Mouse (Mus musculus) adrenal gland, adult 18-20 months (tissue): ENCODE measurements around the gene Spata7. TPM values are rescaled to one million over a fixed set of nuclear protein-coding genes. Genes with fewer than 3 reads are reported as not detected.
A peak's percentile ranks its signal among the peaks of the same experiment; 100 is the strongest.
"Not testable (repeated sequence)": the region's sequence is repeated elsewhere in the genome, so short reads cannot be mapped to it uniquely, and the experiment has no call there.

ENCODE experiments used
- DNase-seq, 2 experiments: peaks; one replicate each; pipeline ENCODE4 v3.0.0; 2021 to 2022; ENCODE audit warnings: low spot score in 2 of 2
- long read RNA-seq, 2 experiments: library from polyadenylated mRNA; stranded (forward); transcript quantifications; one replicate each; pipeline ENCODE4 v2.0.0; 2021
- total RNA-seq, 2 experiments: library from RNA; stranded (reverse); gene quantifications; 1 replicate in 1 of 2; 2 replicates in 1 of 2; pipeline ENCODE4 v1.2.3; 2021

The Spata7 gene
- total RNA-seq: 1 to 10 TPM; 7.6 to 7.8 TPM
- long read RNA-seq, experiment 1, partial matches to known transcripts: 0 of 3 reads
- long read RNA-seq, experiment 1, other reads (novel, unspliced or antisense): 1 of 3 reads
- long read RNA-seq, experiment 2, partial matches to known transcripts: 2 of 8 reads
- long read RNA-seq, experiment 2, other reads (novel, unspliced or antisense): 1 of 8 reads

DNA sequence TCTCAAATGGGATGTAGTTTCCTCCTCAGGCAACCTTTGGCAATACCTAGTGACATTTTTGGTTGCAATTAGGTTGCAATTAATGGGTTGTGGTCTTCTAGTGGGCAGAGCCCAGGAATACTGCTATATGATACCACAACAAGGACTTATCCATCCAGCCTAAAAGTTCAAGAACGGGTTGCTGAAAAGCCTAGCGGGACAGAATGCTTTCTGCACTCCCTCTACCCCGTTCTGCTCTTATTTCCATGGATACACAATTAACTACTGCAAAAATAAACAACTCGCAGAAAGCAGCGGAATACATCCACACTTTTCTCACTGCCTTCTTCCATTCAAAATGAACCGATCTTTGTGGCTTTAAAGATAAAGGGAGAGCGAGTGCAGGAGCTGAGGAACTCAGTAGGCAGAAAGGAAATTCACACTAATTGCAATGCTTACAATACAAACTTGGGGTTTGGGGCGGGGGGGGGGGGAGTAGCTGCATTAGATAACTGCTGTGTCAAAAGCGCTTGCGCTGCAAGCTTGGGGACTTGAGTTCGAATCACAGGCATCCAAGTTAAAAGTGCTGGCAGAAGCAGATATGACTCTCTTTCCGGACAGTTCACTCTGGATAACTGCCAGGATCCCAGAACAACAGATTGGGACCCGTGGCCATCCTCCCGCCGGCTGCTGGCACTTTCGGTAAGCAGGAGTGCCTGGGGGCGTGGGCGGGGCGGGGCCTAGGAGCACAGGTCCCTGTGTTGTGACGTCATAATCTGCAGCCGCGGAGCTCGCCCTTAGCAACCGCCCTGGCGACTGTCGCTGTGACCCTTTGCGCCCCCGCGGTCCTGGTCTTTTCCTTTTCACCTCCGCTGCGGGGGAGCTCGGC lies at the start of gene Spata7:
TSS of gene Spata7 (plus strand) at position 766 of the 868 bp plus-strand sequence.
- peak; percentile 68 to 75 for DNase-seq

DNA sequence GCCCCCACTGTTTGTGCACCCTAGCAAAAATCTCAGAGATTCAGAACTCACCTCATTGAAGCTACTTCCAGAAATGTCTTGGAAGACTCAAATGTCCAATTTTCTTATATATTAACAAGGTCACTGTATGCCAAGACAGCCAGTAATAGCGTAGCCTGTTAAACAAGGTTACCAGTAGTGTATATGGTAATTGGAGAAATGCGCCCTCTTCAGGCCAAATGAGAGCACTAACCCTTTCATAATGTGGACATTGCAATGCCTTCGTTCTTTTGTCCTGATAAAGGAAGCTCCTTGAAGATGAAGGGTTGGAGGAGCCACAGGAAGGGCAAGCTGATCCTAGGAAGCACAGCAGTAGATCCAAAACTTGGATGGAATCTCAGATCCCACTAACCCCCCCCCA lies 42.7 kb upstream of the Spata7 start:
- DNase-seq: no peak

DNA sequence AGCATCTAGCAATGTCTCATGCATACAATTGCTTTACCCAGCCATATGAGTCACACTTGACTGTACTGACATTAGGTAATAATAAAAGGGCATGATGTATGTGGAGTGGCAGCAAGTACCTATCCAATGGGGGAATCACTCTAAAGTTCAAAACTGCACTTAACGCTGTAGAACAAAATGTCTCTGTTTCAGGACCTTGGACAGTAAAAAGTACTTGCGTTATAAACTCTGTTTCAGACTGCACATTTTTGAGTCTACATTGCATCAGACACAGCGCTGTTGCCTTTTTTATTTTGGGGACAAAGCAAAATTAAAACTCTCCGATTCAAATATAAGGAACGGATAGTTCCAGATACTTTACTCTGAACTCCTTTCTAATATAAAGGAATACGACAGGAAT lies 39.4 kb upstream of the Spata7 start:
- DNase-seq: no peak

DNA sequence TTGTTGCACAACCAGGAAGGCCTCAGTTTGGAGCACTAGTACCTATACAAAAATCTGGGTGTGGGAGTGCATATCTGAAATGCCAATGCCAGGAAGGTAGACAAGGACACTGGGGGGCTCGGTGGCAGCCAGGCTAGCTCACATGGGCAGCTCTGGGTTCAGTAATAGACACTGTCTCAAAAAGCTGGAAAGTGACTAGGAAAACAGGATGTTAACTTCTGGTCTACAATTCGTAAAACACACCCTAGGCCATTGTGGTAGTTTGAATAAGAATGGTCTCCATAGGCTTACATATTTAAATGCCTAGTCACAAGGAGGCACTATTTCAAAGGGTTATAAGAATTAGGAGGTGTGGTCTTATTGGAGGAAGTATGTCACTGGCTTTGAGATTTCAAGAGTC lies 36.9 kb upstream of the Spata7 start:
- no peak for DNase-seq

DNA sequence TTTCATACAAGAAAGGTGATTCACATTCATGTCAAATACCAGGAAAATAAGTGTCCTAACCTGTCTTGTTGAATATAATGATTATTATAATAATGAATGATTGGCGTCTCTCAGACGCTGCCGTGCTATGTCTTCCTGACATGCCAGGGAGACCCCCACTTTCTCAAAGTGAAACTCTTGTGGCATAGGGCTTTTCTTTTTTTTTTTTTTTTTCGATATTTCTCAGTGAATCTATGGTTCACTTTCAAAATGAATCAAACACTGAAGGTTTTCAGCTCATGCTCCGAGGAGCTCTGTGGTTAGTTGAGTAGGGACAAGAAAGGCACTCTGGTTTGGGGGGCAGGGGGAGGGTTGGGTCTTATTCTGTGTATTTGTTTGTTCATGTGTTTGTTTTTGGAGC lies 27.1 kb upstream of the Spata7 start:
- DNase-seq: no peak

DNA sequence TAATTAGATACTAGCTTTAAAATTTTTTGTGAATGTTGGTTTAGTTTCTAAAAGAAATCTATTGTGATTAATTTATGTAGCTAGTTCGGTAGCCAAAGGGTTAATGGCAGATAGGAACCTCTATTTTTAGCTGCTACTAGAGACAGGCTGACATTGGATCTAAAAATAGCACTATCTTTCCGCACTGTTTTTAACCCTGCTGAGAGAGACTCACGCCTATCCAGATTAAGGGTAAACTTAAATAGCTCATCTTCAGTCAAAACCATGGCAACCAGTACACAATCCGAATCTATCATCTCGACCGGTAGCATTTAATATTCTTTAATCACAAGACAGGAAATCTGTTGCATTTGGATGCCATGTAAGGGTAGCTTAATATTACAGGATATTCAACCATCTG lies 25.8 kb upstream of the Spata7 start:
- DNase-seq: no peak

DNA sequence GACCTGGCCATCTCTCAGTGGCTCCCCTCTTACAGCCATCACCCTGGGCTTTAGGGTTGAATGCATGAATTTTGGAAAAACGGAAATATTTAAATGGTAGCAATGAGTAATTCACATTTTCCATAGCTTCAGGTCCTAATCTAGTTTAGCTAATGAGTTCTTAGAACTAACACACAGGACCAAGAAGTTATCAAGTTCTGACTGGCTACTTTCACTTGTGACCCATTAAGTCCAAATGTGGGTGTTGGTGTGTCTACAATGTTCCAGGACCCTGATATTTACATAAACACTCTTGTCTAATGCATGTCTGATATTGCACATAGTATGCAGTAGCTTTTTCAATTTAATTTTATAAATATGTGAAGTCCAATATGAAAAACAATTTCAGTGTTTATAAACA lies 22.7 kb upstream of the Spata7 start:
- DNase-seq: no peak

DNA sequence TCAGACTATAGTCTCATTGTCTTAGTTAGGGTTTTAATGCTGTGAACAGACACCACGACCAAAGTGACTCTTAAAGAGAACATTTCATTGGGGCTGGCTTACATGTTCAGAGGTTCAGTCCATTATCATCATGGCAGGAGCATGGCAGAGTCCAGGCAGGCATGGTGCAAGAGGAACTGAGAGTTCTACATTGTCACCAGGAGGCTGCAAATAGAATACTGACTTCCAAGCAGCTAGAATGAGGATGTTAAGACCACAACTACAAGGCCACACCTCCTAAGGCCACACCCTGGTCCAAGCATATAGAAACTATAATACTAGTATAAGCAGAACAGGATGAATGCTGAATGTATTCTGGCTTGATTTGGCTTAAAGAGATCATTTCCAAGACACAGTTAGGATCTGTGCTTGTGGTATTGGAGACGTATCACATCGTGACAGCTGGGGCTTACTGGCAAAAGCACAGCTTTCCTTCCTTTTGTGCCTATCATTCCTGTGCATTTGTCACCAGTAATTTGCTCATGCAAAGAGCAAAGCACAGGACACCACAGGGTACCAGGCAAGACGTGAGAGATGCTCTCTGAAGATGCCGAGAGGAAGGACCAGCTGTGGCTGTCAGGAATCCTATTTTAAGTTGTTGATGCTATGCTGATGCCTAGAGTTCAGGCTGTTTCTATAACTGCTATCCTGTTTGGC lies 21.2 kb upstream of the Spata7 start:
- DNase-seq: no peak

DNA sequence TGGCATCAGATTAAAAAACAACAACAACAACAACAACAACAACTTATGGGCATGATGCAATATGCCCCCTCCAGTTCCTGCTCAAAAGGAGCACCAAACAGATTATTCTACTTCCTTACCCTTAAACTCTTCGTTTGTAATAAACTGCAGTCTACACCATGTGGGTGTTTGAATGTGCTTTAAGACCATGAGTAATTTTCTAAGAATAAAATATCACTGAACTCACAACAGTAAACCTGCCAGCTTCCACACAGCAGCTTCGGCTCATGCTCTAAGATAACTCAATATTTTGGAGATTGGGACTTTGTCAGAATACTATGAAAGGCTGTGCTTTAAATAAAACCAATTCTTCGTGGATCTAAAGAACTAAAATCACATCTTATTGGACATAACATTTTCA lies 17.6 kb upstream of the Spata7 start:
- no peak for DNase-seq

DNA sequence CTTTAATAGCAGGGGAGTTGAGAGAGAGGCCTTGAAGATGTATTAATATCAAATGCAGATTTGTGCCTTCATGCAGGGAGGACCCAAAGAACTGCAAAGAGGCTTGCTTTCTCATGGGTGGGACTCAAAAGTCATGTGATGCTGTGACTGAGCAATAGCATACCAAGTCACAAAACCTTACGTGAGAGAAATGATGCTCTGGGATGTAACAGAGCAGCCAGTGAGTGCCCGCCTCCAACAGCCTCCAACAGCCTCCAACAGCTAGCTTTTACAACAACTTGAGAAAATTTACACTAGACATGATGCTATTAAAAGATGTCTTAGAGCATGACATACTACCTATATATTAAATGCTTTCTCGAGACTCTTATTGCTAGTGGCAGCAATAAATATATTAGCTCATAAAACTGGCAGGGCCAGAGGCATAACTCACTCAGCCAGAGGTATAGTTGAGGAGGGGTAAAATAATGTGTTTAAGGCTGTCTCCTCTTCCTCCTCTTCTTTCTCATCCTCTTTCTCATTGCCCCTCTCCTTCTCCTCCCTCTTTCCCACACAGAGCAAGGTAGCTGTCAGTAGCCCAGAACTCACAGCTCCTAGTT lies 12.9 kb upstream of the Spata7 start:
- DNase-seq: no peak

DNA sequence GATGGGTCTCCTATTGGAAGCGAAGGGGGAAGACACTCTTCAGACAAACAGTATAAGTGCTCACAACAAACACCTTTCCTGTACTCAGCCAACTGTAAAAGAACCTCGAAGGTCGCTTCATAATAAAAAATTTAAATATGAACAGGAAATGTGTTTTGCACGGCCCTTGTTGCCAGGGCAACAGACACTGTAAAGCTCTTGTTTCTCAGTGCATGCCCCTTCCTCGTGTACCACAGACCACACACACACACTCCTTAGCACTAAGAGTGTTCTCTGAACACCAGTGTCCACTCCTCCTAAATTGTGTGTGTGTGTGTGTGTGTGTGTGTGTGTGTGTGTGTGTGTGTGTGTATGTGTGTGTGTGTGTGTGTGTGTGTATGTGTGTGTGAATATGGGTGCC lies 12.2 kb upstream of the Spata7 start:
- DNase-seq: no peak

DNA sequence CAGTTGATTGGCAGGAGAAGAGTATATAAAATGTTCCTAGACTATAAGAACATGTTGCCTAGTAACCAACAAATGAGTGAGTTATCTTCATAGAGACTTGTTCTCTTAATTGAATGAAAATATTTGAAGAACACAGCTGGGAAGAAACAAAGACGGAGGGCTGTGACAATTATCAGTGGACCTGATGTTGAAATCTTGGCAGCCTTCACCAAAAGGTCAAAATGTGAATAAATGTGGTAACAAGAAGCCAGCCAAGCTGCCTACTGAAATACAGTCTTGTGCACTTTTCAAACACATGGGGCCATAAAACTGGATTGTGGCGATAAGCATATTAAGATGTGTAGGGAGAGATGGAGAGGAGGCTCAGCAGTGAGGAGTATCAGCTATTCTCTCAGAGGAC lies 8.5 kb upstream of the Spata7 start:
- no peak for DNase-seq

DNA sequence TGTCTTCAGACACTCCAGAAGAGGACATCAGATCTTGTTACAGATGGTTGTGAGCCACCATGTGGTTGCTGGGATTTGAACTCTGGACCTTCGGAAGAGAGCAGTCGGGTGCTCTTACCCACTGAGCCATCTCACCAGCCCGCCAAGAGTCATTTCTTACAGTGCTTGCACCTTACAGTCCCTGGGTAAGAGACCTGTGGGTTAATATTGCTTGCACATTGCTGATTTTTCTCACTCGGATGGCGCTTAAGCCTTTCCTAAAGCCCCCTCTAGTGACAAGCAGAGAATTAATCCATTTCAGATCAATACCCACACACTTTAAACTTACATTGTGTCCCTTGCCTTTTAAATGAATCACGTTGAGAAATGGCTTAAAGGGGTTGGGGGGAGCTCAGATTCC lies 7.0 kb upstream of the Spata7 start:
- not testable (repeated sequence) for DNase-seq

DNA sequence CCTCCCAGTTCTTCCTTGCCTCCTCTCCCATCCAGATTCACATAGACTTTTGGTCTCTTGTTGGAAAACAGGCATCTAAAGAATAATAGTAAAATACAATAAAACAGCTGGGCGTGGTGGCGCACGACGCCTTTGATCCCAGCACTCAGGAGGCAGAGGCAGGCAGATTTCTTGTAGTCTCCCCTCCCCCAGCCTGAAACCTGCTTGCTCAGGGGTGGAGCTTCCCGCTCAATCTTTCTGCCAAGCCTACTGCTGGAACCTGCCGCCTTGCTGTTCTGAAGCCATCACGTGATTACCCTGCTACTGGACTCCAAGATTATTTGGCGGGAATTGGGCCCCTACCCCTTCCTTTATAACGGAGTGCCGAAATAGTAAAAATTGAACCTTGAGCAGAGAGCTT lies 4.7 kb upstream of the Spata7 start:
- DNase-seq: not testable (repeated sequence)

DNA sequence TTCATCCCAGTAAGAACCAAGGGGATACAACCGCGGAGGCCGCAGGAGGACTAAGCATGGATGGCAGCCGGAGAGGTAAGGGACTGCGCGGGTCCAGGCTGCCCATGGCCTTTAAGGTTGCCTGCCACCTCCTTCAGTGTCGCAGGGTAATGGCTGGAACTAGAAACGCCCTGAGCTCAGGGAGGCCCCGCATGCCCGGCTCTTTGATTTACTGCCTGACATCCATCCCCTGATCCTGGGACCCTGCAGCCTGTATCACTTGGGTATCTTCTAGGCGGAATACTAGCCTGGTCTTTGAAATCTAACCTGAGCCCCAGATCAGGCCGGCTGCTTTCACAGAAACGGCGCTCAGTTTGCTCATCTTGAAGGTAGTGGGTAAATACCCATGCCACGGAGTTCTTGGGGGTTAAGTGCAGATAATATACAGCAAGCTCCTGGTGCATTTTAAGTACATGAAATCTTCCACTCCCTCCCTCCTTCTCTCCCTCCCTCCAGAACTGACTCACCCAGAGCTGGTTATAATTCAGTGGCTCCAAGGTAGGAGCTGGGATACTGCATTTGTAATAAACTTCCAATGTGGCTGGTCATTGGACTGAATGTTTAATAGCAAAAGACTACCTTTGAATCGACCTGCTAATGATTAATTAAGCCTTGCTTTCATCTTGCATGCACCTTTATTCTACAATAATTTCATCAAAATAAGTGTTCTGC lies 458 bp downstream of the Spata7 start:
- no peak for DNase-seq

DNA sequence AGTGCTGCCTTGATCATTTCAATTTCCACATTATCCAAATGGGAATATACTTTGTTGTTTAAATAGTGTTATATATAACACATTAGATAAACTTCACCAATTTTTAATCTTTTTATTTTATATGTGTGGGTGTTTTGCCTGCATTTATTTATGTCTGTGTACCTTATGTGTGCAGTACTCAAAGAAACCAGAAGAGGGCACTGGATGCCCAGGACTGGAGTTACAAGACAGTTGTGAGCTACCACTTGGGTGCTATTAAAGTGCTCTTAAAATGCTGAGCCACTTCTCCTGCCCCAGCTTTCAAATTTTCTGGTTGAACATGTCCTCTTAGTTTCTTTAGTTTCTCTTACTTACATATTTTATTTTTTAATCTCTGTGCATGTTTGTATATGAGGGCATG lies 16.9 kb downstream of the Spata7 start:
- DNase-seq: no peak

DNA sequence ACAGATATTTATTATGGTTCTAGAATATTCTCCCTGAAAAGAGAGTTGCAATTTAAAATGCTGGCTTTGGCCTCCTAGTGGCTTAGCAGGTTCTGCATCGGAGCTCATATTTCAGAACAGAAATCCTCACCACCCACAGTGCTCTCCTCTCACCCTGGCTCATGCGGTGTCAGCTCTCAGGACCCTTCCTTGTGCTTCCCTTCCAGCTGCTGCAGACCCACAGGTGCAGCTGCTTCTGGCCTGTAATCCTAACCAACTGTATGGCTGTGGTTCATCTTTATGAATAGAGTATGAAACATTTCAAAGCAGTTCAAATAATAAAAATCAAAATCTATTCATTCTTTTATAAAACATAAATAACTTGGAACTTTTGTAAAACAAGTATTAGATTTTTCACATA lies 28.9 kb downstream of the Spata7 start:
- no peak for DNase-seq

DNA sequence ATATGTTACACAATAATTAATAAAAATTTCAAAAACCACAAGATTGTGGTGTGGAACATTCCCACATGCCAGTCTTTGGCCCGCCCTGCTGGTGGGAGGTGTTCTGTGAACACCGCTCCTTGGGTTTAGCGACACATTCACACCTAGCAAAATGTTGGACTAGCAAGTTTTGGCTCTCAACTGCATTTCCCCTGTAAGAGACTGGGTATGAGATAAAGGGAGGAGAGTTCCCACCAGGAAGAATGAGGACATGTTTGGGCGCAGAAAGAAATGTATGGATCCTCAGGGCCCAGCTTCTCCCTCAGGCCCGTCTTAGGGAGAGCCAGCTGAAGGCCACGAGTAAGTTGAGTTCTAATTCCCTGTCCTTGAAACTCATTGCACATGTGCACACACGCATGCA lies 34.7 kb downstream of the Spata7 start:
- DNase-seq: no peak

DNA sequence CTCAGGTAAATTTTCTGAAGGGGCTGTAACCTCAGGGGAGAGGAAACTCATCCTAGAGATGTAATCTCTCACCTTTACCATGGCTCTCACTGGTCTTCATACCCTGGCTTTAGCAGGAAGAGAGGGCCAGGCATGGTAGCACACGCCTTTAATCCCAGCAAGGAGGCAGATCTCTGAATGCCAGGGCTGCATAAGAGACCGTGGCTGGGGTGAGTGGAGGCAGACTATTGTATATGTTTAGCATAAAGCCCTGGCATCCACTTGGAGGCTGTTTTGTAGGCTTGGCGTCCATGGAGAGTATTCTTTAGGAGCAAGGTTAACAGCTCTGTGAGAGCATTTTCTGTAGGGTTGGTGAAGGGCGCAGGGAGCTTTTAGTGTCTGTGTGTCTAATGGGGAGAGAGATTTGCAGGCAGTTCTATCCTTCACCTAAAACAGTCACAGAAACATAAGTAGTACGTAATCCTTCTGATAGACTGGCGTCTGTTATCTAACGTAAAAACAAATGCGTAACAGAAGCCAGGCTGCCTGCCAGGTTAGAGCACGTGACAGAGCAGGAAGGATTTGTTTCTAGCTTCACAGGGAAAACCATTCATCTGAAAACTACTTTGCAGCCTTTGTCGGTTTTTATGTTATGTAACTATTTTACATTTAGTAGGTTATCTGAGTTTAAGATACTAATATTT lies 40.3 kb downstream of the Spata7 start:
- DNase-seq: peak; percentile 41 to 48

DNA sequence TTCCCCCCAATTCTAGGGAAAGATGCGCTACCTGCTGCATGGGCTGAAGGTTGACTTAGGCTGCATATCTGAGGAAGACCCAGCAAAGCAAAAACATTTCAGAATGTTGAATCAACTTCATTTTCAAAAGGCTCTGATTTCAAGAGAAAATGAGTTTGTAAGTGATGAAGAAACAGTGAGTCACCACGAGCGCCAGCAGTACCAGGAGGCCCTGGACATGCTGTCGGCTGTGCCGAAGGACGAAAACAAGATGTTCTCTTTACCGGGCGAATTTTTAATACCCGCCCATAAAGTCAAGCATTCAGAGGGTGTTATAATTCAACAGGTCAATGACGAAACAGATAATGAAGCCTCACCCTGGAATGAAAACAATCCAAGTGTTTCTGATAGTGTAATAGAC lies 41.1 kb downstream of the Spata7 start:
- DNase-seq: peak in 1 of 2 experiments; percentile 6

DNA sequence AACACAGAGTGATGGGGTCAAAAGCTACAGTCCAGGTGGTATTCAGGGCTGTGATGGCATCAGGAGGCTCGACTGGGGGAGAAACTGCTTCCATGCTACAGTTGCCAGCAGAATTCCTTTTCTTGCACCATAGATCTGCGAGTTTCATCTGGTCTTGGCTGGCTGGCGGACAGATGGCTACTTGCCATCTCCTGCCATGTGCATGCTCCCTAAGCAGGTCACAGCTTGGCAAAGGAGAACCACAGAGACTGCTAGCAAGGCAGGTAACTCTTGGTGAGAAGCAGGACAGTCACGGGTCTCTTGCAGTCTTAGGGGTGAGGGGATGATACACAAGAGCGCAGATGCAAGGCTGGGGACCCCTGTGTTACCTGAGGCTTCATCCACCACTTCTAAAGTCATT lies 41.9 kb downstream of the Spata7 start:
- DNase-seq: no peak
